ENCODE assay signal across 15 mouse cellular contexts in genomic region chr2:153559613-153560152, GRCm38 (mm10). TPM values are rescaled to one million over a fixed set of nuclear protein-coding genes. Genes with fewer than 3 reads are reported as not detected.
DNase-seq lines count a peak whose midpoint lies in the region; ATAC-seq and TF ChIP-seq lines count a peak whose summit lies in the region.
"Had no signal": no experiment of that assay in that cellular context is flagged by ENCODE, and none has a peak within 500 bp of the region (broad histone marks: within the 10 kb centered on the region; RNA-seq: fewer than 3 reads in every experiment).

No protein-coding gene starts in this region.

- TF ChIP-seq POLR2A in olfactory bulb, adult 2 months (IDR thresholded peaks at IDR 0.05; ENCODE audit: insufficient read depth, low read depth, low read length) = no peak

- 66% methylated on average over 8 of the region's 8 CpGs for WGBS in embryonic facial prominence, embryonic 13.5 days
- 68% methylated on average over 8 of the region's 8 CpGs for WGBS in embryonic facial prominence, embryonic 10.5 days
- WGBS in heart, embryonic 15.5 days = 51% methylated on average over 8 of the region's 8 CpGs
- WGBS in olfactory bulb, adult 2 months = 50% methylated on average over 8 of the region's 8 CpGs

- no peaks in the 10 kb centered on the region for H3K9me3 ChIP-seq in embryonic facial prominence, embryonic 13.5 days
- H3K9me3 ChIP-seq in embryonic facial prominence, embryonic 10.5 days = no peaks in the 10 kb centered on the region
- no peaks in the 10 kb centered on the region for H3K9me3 ChIP-seq in heart, embryonic 15.5 days (replicated peaks)
- H3K9me3 ChIP-seq: hindbrain, embryonic 13.5 days had no signal

- no peaks in the 10 kb centered on the region for H3K36me3 ChIP-seq in embryonic facial prominence, embryonic 13.5 days
- no peaks in the 10 kb centered on the region for H3K36me3 ChIP-seq in embryonic facial prominence, embryonic 10.5 days (replicated peaks)
- no peaks in the 10 kb centered on the region for H3K36me3 ChIP-seq in heart, embryonic 15.5 days
- H3K36me3 ChIP-seq: hindbrain, embryonic 13.5 days had no signal

- no peak overlapping the region for H3K27ac ChIP-seq in embryonic facial prominence, embryonic 13.5 days
- H3K27ac ChIP-seq in embryonic facial prominence, embryonic 10.5 days (replicated peaks) = no peak overlapping the region
- H3K27ac ChIP-seq in heart, embryonic 15.5 days = peak overlapping the region; percentile 98
- H3K27ac ChIP-seq in olfactory bulb, adult 2 months (ENCODE audit: insufficient read depth, low read depth, low read length) = peak overlapping the region; percentile 71; the same call in 1 of the 2 replicates

- no peak overlapping the region for H3K4me2 ChIP-seq in embryonic facial prominence, embryonic 13.5 days
- H3K4me2 ChIP-seq in heart, embryonic 15.5 days = no peak overlapping the region

- H3K27me3 ChIP-seq in embryonic facial prominence, embryonic 13.5 days = peaks cover 20% of the 10 kb centered on the region
- peaks cover 44% of the 10 kb centered on the region for H3K27me3 ChIP-seq in embryonic facial prominence, embryonic 10.5 days (replicated peaks; ENCODE audit: low read depth, poor library complexity, severe bottlenecking)
- no peaks in the 10 kb centered on the region for H3K27me3 ChIP-seq in heart, embryonic 15.5 days

- H3K4me1 ChIP-seq in embryonic facial prominence, embryonic 13.5 days = peaks cover 17% of the 10 kb centered on the region
- H3K4me1 ChIP-seq in embryonic facial prominence, embryonic 10.5 days = peaks cover 43% of the 10 kb centered on the region
- peaks cover 37% of the 10 kb centered on the region for H3K4me1 ChIP-seq in heart, embryonic 15.5 days (replicated peaks)
- H3K4me1 ChIP-seq in olfactory bulb, adult 2 months (ENCODE audit: control insufficient read depth, insufficient read depth, low read length) = peaks cover 34% of the 10 kb centered on the region

- intact Hi-C loops in heart, postnatal 10 days (cut with DNase I) = no loop called here

- H3K9ac ChIP-seq in embryonic facial prominence, embryonic 13.5 days = 0 out of 2 replicates have a peak overlapping the region, but pooled peaks have one; percentile 16
- H3K9ac ChIP-seq in heart, embryonic 15.5 days = no peak overlapping the region

- no peak for ATAC-seq in embryonic facial prominence, embryonic 13.5 days (ENCODE audit: insufficient number of reproducible peaks, insufficient read depth, low FRiP score, low TSS enrichment, low read depth)
- no peak for ATAC-seq in heart, embryonic 15.5 days (replicated peaks; ENCODE audit: insufficient number of reproducible peaks, insufficient read depth, low FRiP score, low read depth)
- ATAC-seq in erythroblast, adult 5-6 weeks (replicated peaks; ENCODE audit: low FRiP score, poor library complexity, severe bottlenecking) = no peak

- H3K4me3 ChIP-seq in embryonic facial prominence, embryonic 13.5 days = no peak overlapping the region
- no peak overlapping the region for H3K4me3 ChIP-seq in embryonic facial prominence, embryonic 10.5 days
- H3K4me3 ChIP-seq in heart, embryonic 15.5 days = no peak overlapping the region
- H3K4me3 ChIP-seq in olfactory bulb, adult 2 months (ENCODE audit: insufficient read depth, low read depth, low read length) = no peak overlapping the region

- DNase-seq in embryonic facial prominence, embryonic 10.5 days (ENCODE audit: low spot score) = no peak
- DNase-seq in heart, postnatal 10 days = no peak
- DNase-seq in right cerebral cortex, adult 18-20 months = peak; percentile 59
- no peak for DNase-seq in right cerebral cortex, postnatal 14 days
- DNase-seq: adrenal gland, postnatal 10 days; gastrocnemius, postnatal 14 days; kidney, adult 11 months; kidney, postnatal 36 days; layer of hippocampus, postnatal 36 days; lung, adult 2 months had no signal

- no peak for TF ChIP-seq CTCF in olfactory bulb, adult 2 months (IDR thresholded peaks at IDR 0.05; ENCODE audit: insufficient read depth, low read depth, low read length)

RNA-seq across cellular contexts. Expression of gene Nol4l, which starts 29.9 kb away (rescaled TPM):
- 12.4 and 16.0 TPM in 2 replicates for polyA plus RNA-seq in embryonic facial prominence, embryonic 13.5 days (2015; fragmentation: Nextera tagmentation; extraction: Ambion mirVana)
- 23.5 and 23.7 TPM in 2 replicates for polyA plus RNA-seq in embryonic facial prominence, embryonic 10.5 days (2016; fragmentation: Nextera tagmentation; extraction: Ambion mirVana)
- polyA plus RNA-seq in heart, embryonic 15.5 days (2015; fragmentation: Nextera tagmentation; extraction: Ambion mirVana) = 6.9 and 10.9 TPM in 2 replicates
- 10 to 100 TPM in 1 of 2 experiments, 1 to 10 TPM in 1; 9.5 to 10.4 TPM for total RNA-seq in heart, postnatal 10 days (2021)
- 194 TPM in 1 of 2 replicates, not detected in the other for polyA plus RNA-seq in olfactory bulb, adult 2 months (2012; ENCODE audit: insufficient read depth, insufficient read length, low replicate concordance, missing spikeins)
- 2.7 and 6.1 TPM in 2 replicates for total RNA-seq in erythroblast, adult 5-6 weeks (2015; ENCODE audit: low replicate concordance)
- 1.8 and 4.3 TPM in 2 replicates for total RNA-seq in erythroblast, adult 5-6 weeks (2017; ENCODE audit: low replicate concordance)

Comparison
In these comparisons a context has a peak if more than half of its experiments do, and no peak if none do; other contexts are left out.
1. H3K27ac ChIP-seq: peak in heart, embryonic 15.5 days (single experiment) and olfactory bulb, adult 2 months (single experiment); none in embryonic facial prominence, embryonic 13.5 days (single experiment) and embryonic facial prominence, embryonic 10.5 days (single experiment).